Mouse (Mus musculus): ENCODE results near the gene Glis1. TPM values are rescaled to one million over a fixed set of nuclear protein-coding genes. Genes with fewer than 3 reads are reported as not detected.

Gene Glis1
- polyA plus RNA-seq, 1 experiment, result 0.21 TPM

DNA sequence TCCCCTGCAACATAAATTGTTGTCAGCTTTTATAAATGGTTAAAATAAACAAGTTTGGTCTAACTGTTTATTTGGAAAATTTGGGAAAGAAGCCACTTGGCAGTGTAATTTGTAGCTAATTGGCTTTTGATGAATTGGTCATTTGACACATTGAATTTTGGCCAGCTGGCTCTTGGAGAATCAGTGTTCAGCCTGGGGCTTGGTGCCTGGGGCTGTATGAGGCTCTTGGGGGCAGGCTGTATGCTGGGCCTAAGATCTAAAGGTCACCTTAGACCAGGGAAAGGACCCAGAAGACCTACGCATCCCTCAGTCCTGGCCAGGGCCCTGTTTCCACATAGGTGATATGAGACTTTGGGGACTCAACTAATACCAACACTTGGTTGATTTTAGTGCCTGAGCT lies 111.3 kb downstream of the Glis1 start:
- H3K9me3 ChIP-seq (ENCODE audit: control insufficient read depth, low read length), result no peaks in the 10 kb centered on the region
- H3K4me1 ChIP-seq (ENCODE audit: control insufficient read depth), result no peaks in the 10 kb centered on the region
- H3K36me3 ChIP-seq (ENCODE audit: control insufficient read depth), result no peaks in the 10 kb centered on the region
- no peaks in the 10 kb centered on the region for H3K27me3 ChIP-seq (ENCODE audit: control insufficient read depth)
- TF ChIP-seq TAL1 (IDR thresholded peaks at IDR 0.05; ENCODE audit: low read length) (no peak), GATA1 (IDR thresholded peaks at IDR 0.05; ENCODE audit: low read length) (no peak)
- no peak overlapping the region for H3K4me3 ChIP-seq (replicated peaks)

DNA sequence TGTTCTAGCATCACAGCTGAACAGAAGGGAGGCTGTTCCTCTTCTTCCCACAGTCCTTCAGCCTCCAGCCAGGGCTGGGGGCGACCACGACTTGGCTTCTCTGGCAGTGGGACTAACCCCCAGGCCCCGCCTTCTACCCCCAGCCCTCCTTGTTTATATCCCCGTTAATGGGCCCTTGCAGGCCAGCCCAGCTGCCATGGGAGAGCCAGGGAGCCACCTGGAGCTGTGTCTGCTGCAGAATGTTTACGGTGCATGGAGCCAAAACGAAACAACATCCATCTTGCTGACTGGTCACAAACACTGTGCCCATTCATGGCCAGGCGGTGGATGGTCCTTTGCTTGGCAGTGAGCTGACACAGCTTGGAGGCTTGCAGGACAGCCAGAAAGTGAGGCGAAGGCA lies 112.1 kb downstream of the Glis1 start:
- no peaks in the 10 kb centered on the region for H3K27me3 ChIP-seq (ENCODE audit: control insufficient read depth)
- H3K4me1 ChIP-seq (ENCODE audit: control insufficient read depth), result no peaks in the 10 kb centered on the region
- no peaks in the 10 kb centered on the region for H3K36me3 ChIP-seq (ENCODE audit: control insufficient read depth)
- no peak overlapping the region for H3K4me3 ChIP-seq (replicated peaks)
- no peaks in the 10 kb centered on the region for H3K9me3 ChIP-seq (ENCODE audit: control insufficient read depth, low read length)
- TF ChIP-seq GATA1 (IDR thresholded peaks at IDR 0.05; ENCODE audit: low read length) (no peak), TAL1 (IDR thresholded peaks at IDR 0.05; ENCODE audit: low read length) (no peak)

DNA sequence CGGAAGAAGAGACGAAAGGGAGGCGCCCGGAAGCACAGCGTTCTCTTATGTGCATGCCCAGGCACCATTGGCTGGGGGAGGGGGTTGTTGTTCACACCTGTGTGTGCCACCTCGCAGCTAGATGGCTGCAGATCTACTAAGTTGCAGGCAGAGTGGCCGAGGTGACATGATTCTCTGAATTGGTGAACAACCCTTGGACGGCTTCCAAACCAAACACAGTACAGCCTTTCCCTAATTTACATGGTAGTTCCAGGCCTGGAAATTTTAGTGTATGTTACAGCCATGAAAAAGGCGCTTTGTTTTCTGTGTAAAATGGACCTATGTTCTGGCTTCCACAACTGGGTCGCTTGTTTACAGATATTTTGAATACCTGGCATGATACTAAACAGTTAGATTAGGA lies 115.7 kb downstream of the Glis1 start:
- TF ChIP-seq GATA1 (IDR thresholded peaks at IDR 0.05; ENCODE audit: low read length), result no peak
- no peak for TF ChIP-seq TAL1 (IDR thresholded peaks at IDR 0.05; ENCODE audit: low read length)
- Histone ChIP-seq H3K4me1 (ENCODE audit: control insufficient read depth) (no peaks in the 10 kb centered on the region), H3K36me3 (ENCODE audit: control insufficient read depth) (no peaks in the 10 kb centered on the region), H3K4me3 (replicated peaks) (no peak overlapping the region), H3K27me3 (ENCODE audit: control insufficient read depth) (no peaks in the 10 kb centered on the region; the same call in 1 of the 2 replicates), H3K9me3 (ENCODE audit: control insufficient read depth, low read length) (no peaks in the 10 kb centered on the region)

DNA sequence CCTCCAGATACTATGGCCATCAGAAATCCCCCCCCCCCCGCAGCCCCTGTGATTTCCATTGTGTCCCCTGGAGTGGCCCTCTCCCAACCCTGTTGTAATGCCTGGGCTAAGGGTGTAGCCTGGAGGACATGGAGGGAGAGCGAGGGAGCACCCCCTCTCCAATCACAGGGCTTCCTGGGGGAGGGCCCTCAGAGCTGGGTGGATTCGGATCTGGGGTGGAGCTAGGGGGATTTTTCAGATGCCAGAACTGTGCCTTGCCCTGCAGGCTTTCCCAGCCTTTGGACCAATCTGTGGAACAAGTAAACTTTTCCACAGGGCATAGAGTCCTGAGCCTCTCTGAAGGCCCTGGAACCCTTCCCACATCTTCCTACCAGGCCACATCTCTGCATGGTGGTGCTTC lies 116.2 kb downstream of the Glis1 start:
- no peaks in the 10 kb centered on the region; the same call in 1 of the 2 replicates for H3K27me3 ChIP-seq (ENCODE audit: control insufficient read depth)
- H3K4me3 ChIP-seq (replicated peaks), result no peak overlapping the region
- no peaks in the 10 kb centered on the region for H3K4me1 ChIP-seq (ENCODE audit: control insufficient read depth)
- H3K36me3 ChIP-seq (ENCODE audit: control insufficient read depth), result no peaks in the 10 kb centered on the region
- TF ChIP-seq GATA1 (IDR thresholded peaks at IDR 0.05; ENCODE audit: low read length) (no peak), TAL1 (IDR thresholded peaks at IDR 0.05; ENCODE audit: low read length) (no peak)
- no peaks in the 10 kb centered on the region for H3K9me3 ChIP-seq (ENCODE audit: control insufficient read depth, low read length)

DNA sequence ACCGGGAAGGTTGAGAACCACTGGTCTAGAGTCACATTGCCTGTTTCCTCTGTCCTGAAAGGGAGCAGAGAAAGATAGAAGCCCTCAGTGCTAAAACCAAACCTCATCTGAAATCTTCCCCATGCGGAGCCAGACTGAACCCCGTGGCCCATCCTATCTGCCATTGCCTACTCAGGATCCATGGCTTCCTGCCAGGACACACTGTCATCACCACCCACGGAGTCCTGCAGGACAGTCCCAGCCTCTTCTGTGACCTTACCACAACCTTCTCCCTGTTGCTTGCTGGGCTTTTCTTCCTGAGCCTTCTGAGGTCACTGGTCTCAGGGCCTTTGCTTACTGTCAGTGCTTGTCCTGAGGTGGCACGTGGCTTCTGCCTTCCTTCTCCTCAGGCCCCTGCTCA lies 118.3 kb downstream of the Glis1 start:
- Histone ChIP-seq H3K9me3 (ENCODE audit: control insufficient read depth, low read length) (no peaks in the 10 kb centered on the region), H3K4me1 (ENCODE audit: control insufficient read depth) (no peaks in the 10 kb centered on the region), H3K36me3 (ENCODE audit: control insufficient read depth) (no peaks in the 10 kb centered on the region), H3K4me3 (replicated peaks) (no peak overlapping the region), H3K27me3 (ENCODE audit: control insufficient read depth) (no peaks in the 10 kb centered on the region; the same call in 1 of the 2 replicates)
- TF ChIP-seq TAL1 (IDR thresholded peaks at IDR 0.05; ENCODE audit: low read length) (no peak), GATA1 (IDR thresholded peaks at IDR 0.05; ENCODE audit: low read length) (no peak)

DNA sequence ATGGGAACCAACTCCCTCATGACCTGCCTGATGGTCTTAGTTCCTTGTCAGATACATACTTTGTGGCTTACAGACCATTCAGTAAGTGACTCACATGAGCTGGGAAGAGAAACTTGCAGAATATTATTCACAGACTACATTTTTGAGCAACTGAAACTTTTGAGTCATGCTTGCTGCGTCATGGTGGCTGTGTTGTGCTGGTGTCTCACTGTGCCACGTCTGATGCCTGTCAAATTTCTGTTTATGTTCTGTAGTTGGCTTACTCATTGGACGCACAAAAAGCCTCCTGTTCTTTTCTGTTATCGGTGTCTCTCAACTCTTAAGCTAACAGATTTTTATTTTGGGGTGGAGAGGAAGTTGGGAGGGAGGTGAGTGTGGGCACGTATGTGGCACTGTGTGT lies 119.4 kb downstream of the Glis1 start:
- no peaks in the 10 kb centered on the region for H3K4me1 ChIP-seq (ENCODE audit: control insufficient read depth)
- H3K4me3 ChIP-seq (replicated peaks), result no peak overlapping the region
- H3K36me3 ChIP-seq (ENCODE audit: control insufficient read depth), result no peaks in the 10 kb centered on the region
- TF ChIP-seq GATA1 (IDR thresholded peaks at IDR 0.05; ENCODE audit: low read length) (no peak), TAL1 (IDR thresholded peaks at IDR 0.05; ENCODE audit: low read length) (no peak)
- H3K9me3 ChIP-seq (ENCODE audit: control insufficient read depth, low read length), result no peaks in the 10 kb centered on the region
- no peaks in the 10 kb centered on the region; the same call in 1 of the 2 replicates for H3K27me3 ChIP-seq (ENCODE audit: control insufficient read depth)

GRCm38 (mm10) chr4:107558801-107559200 lies 124.4 kb downstream of the Glis1 start:
- Histone ChIP-seq H3K9me3 (ENCODE audit: control insufficient read depth, low read length) (no peaks in the 10 kb centered on the region), H3K36me3 (ENCODE audit: control insufficient read depth) (no peaks in the 10 kb centered on the region), H3K27me3 (ENCODE audit: control insufficient read depth) (no peaks in the 10 kb centered on the region; the same call in 1 of the 2 replicates), H3K4me1 (ENCODE audit: control insufficient read depth) (peaks cover 1% of the 10 kb centered on the region; the same call in 1 of the 2 replicates), H3K4me3 (replicated peaks) (no peak overlapping the region)
- no peak for TF ChIP-seq GATA1 (IDR thresholded peaks at IDR 0.05; ENCODE audit: low read length)
- TF ChIP-seq TAL1 (IDR thresholded peaks at IDR 0.05; ENCODE audit: low read length), result no peak

GRCm38 (mm10) chr4:107561056-107561455 lies 126.7 kb downstream of the Glis1 start:
- Histone ChIP-seq H3K27me3 (ENCODE audit: control insufficient read depth) (no peaks in the 10 kb centered on the region), H3K9me3 (ENCODE audit: control insufficient read depth, low read length) (no peaks in the 10 kb centered on the region), H3K36me3 (ENCODE audit: control insufficient read depth) (no peaks in the 10 kb centered on the region), H3K4me1 (ENCODE audit: control insufficient read depth) (peaks cover 4% of the 10 kb centered on the region; the same call in 1 of the 2 replicates), H3K4me3 (replicated peaks) (no peak overlapping the region)
- no peak for TF ChIP-seq TAL1 (IDR thresholded peaks at IDR 0.05; ENCODE audit: low read length)
- TF ChIP-seq GATA1 (IDR thresholded peaks at IDR 0.05; ENCODE audit: low read length), result no peak

DNA sequence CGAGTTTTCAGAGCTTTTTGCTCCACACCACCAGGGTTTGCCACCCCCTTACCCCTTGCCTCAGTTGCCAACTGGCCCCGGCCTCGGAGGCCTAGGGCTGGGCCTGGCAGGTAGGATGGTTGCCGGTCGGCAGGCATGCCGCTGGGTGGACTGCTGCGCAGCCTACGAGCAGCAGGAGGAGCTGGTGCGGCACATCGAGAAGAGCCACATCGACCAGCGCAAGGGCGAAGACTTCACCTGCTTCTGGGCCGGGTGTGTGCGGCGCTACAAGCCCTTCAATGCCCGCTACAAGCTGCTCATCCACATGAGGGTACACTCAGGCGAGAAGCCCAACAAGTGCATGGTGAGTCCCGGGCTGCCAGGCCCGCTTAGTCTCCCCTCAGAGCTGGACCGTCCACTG lies 133.8 kb downstream of the Glis1 start:
- no peaks in the 10 kb centered on the region for H3K9me3 ChIP-seq (ENCODE audit: control insufficient read depth, low read length)
- H3K4me1 ChIP-seq (ENCODE audit: control insufficient read depth), result peaks cover 5% of the 10 kb centered on the region; the same call in 1 of the 2 replicates
- H3K4me3 ChIP-seq (replicated peaks), result no peak overlapping the region
- TF ChIP-seq TAL1 (IDR thresholded peaks at IDR 0.05; ENCODE audit: low read length), result no peak
- no peak for TF ChIP-seq GATA1 (IDR thresholded peaks at IDR 0.05; ENCODE audit: low read length)
- H3K36me3 ChIP-seq (ENCODE audit: control insufficient read depth), result no peaks in the 10 kb centered on the region
- no peaks in the 10 kb centered on the region for H3K27me3 ChIP-seq (ENCODE audit: control insufficient read depth)

DNA sequence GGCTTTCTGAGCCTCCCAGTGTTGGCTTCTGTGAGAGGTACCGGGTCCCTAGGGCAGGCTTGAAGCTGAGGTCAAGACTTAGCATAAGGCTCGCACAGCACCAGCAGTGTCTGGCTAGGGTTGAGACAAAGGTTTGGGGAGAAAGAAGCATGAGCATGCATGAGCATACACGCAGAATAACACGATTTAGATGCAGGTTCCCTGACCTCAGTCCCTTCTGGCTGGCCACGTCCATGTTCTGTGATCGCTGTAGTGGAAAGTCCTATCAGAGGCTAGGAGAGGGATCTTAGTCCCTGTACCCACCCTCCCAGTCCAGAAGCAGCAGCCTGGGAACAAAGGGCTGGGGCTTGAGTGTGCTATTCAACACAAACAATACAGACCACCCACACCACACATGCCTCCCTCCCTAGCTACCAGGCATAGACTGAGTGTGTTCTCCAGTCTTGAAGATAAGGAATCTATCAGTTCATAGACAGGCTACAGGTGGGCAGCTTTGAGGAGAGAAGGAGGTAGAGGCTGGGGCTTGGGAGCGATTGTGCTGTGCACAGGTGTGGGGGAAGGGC lies 134.6 kb downstream of the Glis1 start:
- H3K4me1 ChIP-seq (ENCODE audit: control insufficient read depth), result peaks cover 5% of the 10 kb centered on the region; the same call in 1 of the 2 replicates
- H3K9me3 ChIP-seq (ENCODE audit: control insufficient read depth, low read length), result no peaks in the 10 kb centered on the region
- H3K27me3 ChIP-seq (ENCODE audit: control insufficient read depth), result no peaks in the 10 kb centered on the region
- no peak for TF ChIP-seq TAL1 (IDR thresholded peaks at IDR 0.05; ENCODE audit: low read length)
- no peak for TF ChIP-seq GATA1 (IDR thresholded peaks at IDR 0.05; ENCODE audit: low read length)
- H3K4me3 ChIP-seq (replicated peaks), result no peak overlapping the region
- H3K36me3 ChIP-seq (ENCODE audit: control insufficient read depth), result no peaks in the 10 kb centered on the region

Measured in erythroblast, embryonic 14.5 days (primary cell).